Mouse (Mus musculus): ENCODE measurements at regions not wholly inside any gene's neighbourhood (a gene's known extent, or its start where the extent isn't known, plus 50 kb on each side); places are given as distances from the start of the nearest gene placed in this dataset.

- Histone ChIP-seq H3K9ac (ENCODE audit: low read length) (peak overlapping the region; percentile 9; the same call in 1 of the 2 replicates), H3K9me3 (ENCODE audit: control insufficient read depth, low read length) (no peaks in the 10 kb centered on the region), H3K27ac (ENCODE audit: low read depth, low read length) (no peak overlapping the region), H3K36me3 (ENCODE audit: control insufficient read depth, insufficient read depth, low read length) (no peaks in the 10 kb centered on the region), H3K4me3 (ENCODE audit: low read depth, low read length) (peak overlapping the region; percentile 3; the same call in 1 of the 2 replicates), H3K4me1 (replicated peaks; ENCODE audit: control insufficient read depth, insufficient read depth, low read length) (no peaks in the 10 kb centered on the region), H3K27me3 (ENCODE audit: control insufficient read depth, insufficient read depth, low read length) (no peaks in the 10 kb centered on the region), H3K4me2 (ENCODE audit: low read depth, low read length, severe bottlenecking) (peak overlapping the region; percentile 34)
- peak; percentile 80 for ATAC-seq (replicated peaks; ENCODE audit: low FRiP score)
- DNase-seq (ENCODE audit: low spot score): peak; percentile 93
- 11% methylated on average over 23 of the region's 23 CpGs for WGBS
These were observed 79.0 kb upstream of the Ipo5 start for GRCm38 (mm10) chr14:120831847-120832613.

GRCm38 (mm10) chr14:120834821-120835220 is 76.2 kb upstream of the Ipo5 start:
- no peak for ATAC-seq (replicated peaks; ENCODE audit: low FRiP score)
- Histone ChIP-seq H3K27me3 (ENCODE audit: control insufficient read depth, insufficient read depth, low read length) (no peaks in the 10 kb centered on the region), H3K9me3 (ENCODE audit: control insufficient read depth, low read length) (no peaks in the 10 kb centered on the region), H3K4me2 (ENCODE audit: low read depth, low read length, severe bottlenecking) (no peak overlapping the region), H3K4me3 (ENCODE audit: low read depth, low read length) (no peak overlapping the region), H3K27ac (ENCODE audit: low read depth, low read length) (no peak overlapping the region), H3K36me3 (ENCODE audit: control insufficient read depth, insufficient read depth, low read length) (no peaks in the 10 kb centered on the region), H3K4me1 (replicated peaks; ENCODE audit: control insufficient read depth, insufficient read depth, low read length) (no peaks in the 10 kb centered on the region), H3K9ac (ENCODE audit: low read length) (no peak overlapping the region)
- no peak for DNase-seq (ENCODE audit: low spot score)
- 86% methylated on average over 4 of the region's 4 CpGs for WGBS

GRCm38 (mm10) chr14:120835758-120836157 is 75.3 kb upstream of the Ipo5 start:
- H3K4me2 ChIP-seq (ENCODE audit: low read depth, low read length, severe bottlenecking): no peak overlapping the region
- DNase-seq (ENCODE audit: low spot score) (no peak), ATAC-seq (replicated peaks; ENCODE audit: low FRiP score) (no peak)
- H3K4me3 ChIP-seq (ENCODE audit: low read depth, low read length): no peak overlapping the region
- no peaks in the 10 kb centered on the region for H3K4me1 ChIP-seq (replicated peaks; ENCODE audit: control insufficient read depth, insufficient read depth, low read length)
- no peaks in the 10 kb centered on the region for H3K36me3 ChIP-seq (ENCODE audit: control insufficient read depth, insufficient read depth, low read length)
- H3K9me3 ChIP-seq (ENCODE audit: control insufficient read depth, low read length): no peaks in the 10 kb centered on the region
- H3K27ac ChIP-seq (ENCODE audit: low read depth, low read length): no peak overlapping the region
- WGBS: 74% methylated on average over 5 of the region's 5 CpGs
- no peak overlapping the region for H3K9ac ChIP-seq (ENCODE audit: low read length)
- no peaks in the 10 kb centered on the region for H3K27me3 ChIP-seq (ENCODE audit: control insufficient read depth, insufficient read depth, low read length)

GRCm38 (mm10) chr14:120836535-120837316 is 74.3 kb upstream of the Ipo5 start:
- DNase-seq (ENCODE audit: low spot score) (no peak), ATAC-seq (replicated peaks; ENCODE audit: low FRiP score) (no peak)
- H3K27me3 ChIP-seq (ENCODE audit: control insufficient read depth, insufficient read depth, low read length): no peaks in the 10 kb centered on the region
- H3K4me1 ChIP-seq (replicated peaks; ENCODE audit: control insufficient read depth, insufficient read depth, low read length): no peaks in the 10 kb centered on the region
- no peak overlapping the region for H3K4me2 ChIP-seq (ENCODE audit: low read depth, low read length, severe bottlenecking)
- 91% methylated on average over 12 of the region's 12 CpGs for WGBS
- no peaks in the 10 kb centered on the region for H3K36me3 ChIP-seq (ENCODE audit: control insufficient read depth, insufficient read depth, low read length)
- H3K9ac ChIP-seq (ENCODE audit: low read length): no peak overlapping the region
- no peak overlapping the region for H3K4me3 ChIP-seq (ENCODE audit: low read depth, low read length)
- no peaks in the 10 kb centered on the region for H3K9me3 ChIP-seq (ENCODE audit: control insufficient read depth, low read length)
- H3K27ac ChIP-seq (ENCODE audit: low read depth, low read length): no peak overlapping the region

GRCm38 (mm10) chr14:120840900-120841299 is 70.1 kb upstream of the Ipo5 start:
- 90% methylated on average over 6 of the region's 6 CpGs for WGBS
- Histone ChIP-seq H3K4me1 (replicated peaks; ENCODE audit: control insufficient read depth, insufficient read depth, low read length) (no peaks in the 10 kb centered on the region), H3K27ac (ENCODE audit: low read depth, low read length) (no peak overlapping the region), H3K4me3 (ENCODE audit: low read depth, low read length) (no peak overlapping the region), H3K9ac (ENCODE audit: low read length) (no peak overlapping the region), H3K4me2 (ENCODE audit: low read depth, low read length, severe bottlenecking) (no peak overlapping the region), H3K9me3 (ENCODE audit: control insufficient read depth, low read length) (no peaks in the 10 kb centered on the region), H3K27me3 (ENCODE audit: control insufficient read depth, insufficient read depth, low read length) (no peaks in the 10 kb centered on the region), H3K36me3 (ENCODE audit: control insufficient read depth, insufficient read depth, low read length) (no peaks in the 10 kb centered on the region)
- DNase-seq (ENCODE audit: low spot score): no peak
- no peak for ATAC-seq (replicated peaks; ENCODE audit: low FRiP score)

GRCm38 (mm10) chr14:120841311-120841710 is 69.7 kb upstream of the Ipo5 start:
- Histone ChIP-seq H3K4me2 (ENCODE audit: low read depth, low read length, severe bottlenecking) (no peak overlapping the region), H3K9ac (ENCODE audit: low read length) (no peak overlapping the region), H3K4me1 (replicated peaks; ENCODE audit: control insufficient read depth, insufficient read depth, low read length) (no peaks in the 10 kb centered on the region), H3K36me3 (ENCODE audit: control insufficient read depth, insufficient read depth, low read length) (no peaks in the 10 kb centered on the region), H3K27me3 (ENCODE audit: control insufficient read depth, insufficient read depth, low read length) (no peaks in the 10 kb centered on the region), H3K4me3 (ENCODE audit: low read depth, low read length) (no peak overlapping the region), H3K9me3 (ENCODE audit: control insufficient read depth, low read length) (no peaks in the 10 kb centered on the region), H3K27ac (ENCODE audit: low read depth, low read length) (no peak overlapping the region)
- WGBS: 88% methylated on average over 6 of the region's 6 CpGs
- DNase-seq (ENCODE audit: low spot score): no peak
- ATAC-seq (replicated peaks; ENCODE audit: low FRiP score): no peak

- Histone ChIP-seq H3K9ac (ENCODE audit: low read length) (no peak overlapping the region), H3K4me3 (ENCODE audit: low read depth, low read length) (no peak overlapping the region), H3K4me2 (ENCODE audit: low read depth, low read length, severe bottlenecking) (no peak overlapping the region), H3K4me1 (replicated peaks; ENCODE audit: control insufficient read depth, insufficient read depth, low read length) (no peaks in the 10 kb centered on the region; the same call in 1 of the 2 replicates), H3K27me3 (ENCODE audit: control insufficient read depth, insufficient read depth, low read length) (no peaks in the 10 kb centered on the region), H3K27ac (ENCODE audit: low read depth, low read length) (no peak overlapping the region), H3K36me3 (ENCODE audit: control insufficient read depth, insufficient read depth, low read length) (no peaks in the 10 kb centered on the region), H3K9me3 (ENCODE audit: control insufficient read depth, low read length) (no peaks in the 10 kb centered on the region)
- no peak for DNase-seq (ENCODE audit: low spot score)
- 71% methylated on average over 2 of the region's 2 CpGs for WGBS
- no peak for ATAC-seq (replicated peaks; ENCODE audit: low FRiP score)
These were observed 65.9 kb upstream of the Ipo5 start for GRCm38 (mm10) chr14:120845172-120845571.

- H3K27me3 ChIP-seq (ENCODE audit: control insufficient read depth, insufficient read depth, low read length): no peaks in the 10 kb centered on the region
- no peak overlapping the region for H3K4me2 ChIP-seq (ENCODE audit: low read depth, low read length, severe bottlenecking)
- H3K27ac ChIP-seq (ENCODE audit: low read depth, low read length): no peak overlapping the region
- no peak overlapping the region for H3K4me3 ChIP-seq (ENCODE audit: low read depth, low read length)
- WGBS: 72% methylated on average over 10 of the region's 10 CpGs
- DNase-seq (ENCODE audit: low spot score) (no peak), ATAC-seq (replicated peaks; ENCODE audit: low FRiP score) (no peak)
- no peaks in the 10 kb centered on the region; the same call in 1 of the 2 replicates for H3K4me1 ChIP-seq (replicated peaks; ENCODE audit: control insufficient read depth, insufficient read depth, low read length)
- H3K36me3 ChIP-seq (ENCODE audit: control insufficient read depth, insufficient read depth, low read length): no peaks in the 10 kb centered on the region
- no peaks in the 10 kb centered on the region for H3K9me3 ChIP-seq (ENCODE audit: control insufficient read depth, low read length)
- no peak overlapping the region for H3K9ac ChIP-seq (ENCODE audit: low read length)
These were observed 64.8 kb upstream of the Ipo5 start for GRCm38 (mm10) chr14:120846073-120846850.
